Mouse (Mus musculus) kidney, adult 9 months (tissue): ENCODE data around the gene Abca9.
A peak's percentile ranks its signal among the peaks of the same experiment; 100 is the strongest.

Experiments
- DNase-seq: peaks from one replicate; pipeline ENCODE4 v3.0.0; 2022

Gene Abca9

DNA sequence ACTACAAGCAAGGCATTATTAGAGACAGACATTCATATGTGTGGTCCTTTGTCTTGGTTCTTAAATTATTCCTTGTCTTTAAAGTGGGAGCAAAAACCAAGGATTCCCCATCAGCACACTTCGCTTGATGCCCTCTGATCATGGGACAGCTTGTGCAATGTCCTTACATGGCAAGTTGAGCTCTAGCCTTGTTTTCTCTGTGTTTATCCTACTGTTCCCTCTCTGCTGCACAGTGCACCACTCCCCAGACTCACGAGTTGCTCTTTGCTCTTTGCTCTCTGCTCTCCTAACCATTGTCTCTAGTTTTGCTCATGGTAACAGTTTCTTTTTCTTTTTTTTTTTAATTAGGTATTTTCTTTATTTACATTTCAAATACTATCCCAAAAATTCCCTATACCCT is 107.9 kb downstream of the Abca9 start:
- DNase-seq: peak; percentile 33

GRCm38 (mm10) chr11:110053681-110054080 is 114.3 kb downstream of the Abca9 start:
- DNase-seq: no peak
